Mouse (Mus musculus) hindlimb bud, embryonic 11.5 days (tissue): ENCODE results near the gene Plb1.

Experiments used
- DNase-seq: peaks from one replicate; pipeline ENCODE4 v3.0.0-alpha.2; 2012; ENCODE audit warnings: low read depth, low spot score; ENCODE audit errors: extremely low spot score

Gene Plb1

GRCm38 (mm10) chr5:32232474-32232873 lies at the start of gene Plb1:
TSS of gene Plb1 (plus strand) at chr5:32232708.
- no peak for DNase-seq

- no peak for DNase-seq
Measured at GRCm38 (mm10) chr5:32182885-32183629, 49.5 kb upstream of the Plb1 start.

- DNase-seq = no peak
Measured at GRCm38 (mm10) chr5:32187717-32188116, 44.8 kb upstream of the Plb1 start.

GRCm38 (mm10) chr5:32191259-32191658 lies 41.2 kb upstream of the Plb1 start:
- no peak for DNase-seq

- no peak for DNase-seq
Measured at GRCm38 (mm10) chr5:32192016-32192845, 40.3 kb upstream of the Plb1 start.

- DNase-seq = no peak
Measured at GRCm38 (mm10) chr5:32194236-32194635, 38.3 kb upstream of the Plb1 start.

- no peak for DNase-seq
Measured at GRCm38 (mm10) chr5:32195857-32196609, 36.5 kb upstream of the Plb1 start.

GRCm38 (mm10) chr5:32197698-32198097 lies 34.8 kb upstream of the Plb1 start:
- peak; percentile 77 for DNase-seq

- DNase-seq = no peak
Measured at GRCm38 (mm10) chr5:32199136-32199535, 33.4 kb upstream of the Plb1 start.

GRCm38 (mm10) chr5:32199594-32199993 lies 32.9 kb upstream of the Plb1 start:
- DNase-seq = no peak

- no peak for DNase-seq
Measured at GRCm38 (mm10) chr5:32204653-32205052, 27.9 kb upstream of the Plb1 start.

- no peak for DNase-seq
Measured at GRCm38 (mm10) chr5:32206726-32207125, 25.8 kb upstream of the Plb1 start.

GRCm38 (mm10) chr5:32208460-32208859 lies 24.0 kb upstream of the Plb1 start:
- no peak for DNase-seq

- no peak for DNase-seq
Measured at GRCm38 (mm10) chr5:32211011-32211410, 21.5 kb upstream of the Plb1 start.

- no peak for DNase-seq
Measured at GRCm38 (mm10) chr5:32213746-32214145, 18.8 kb upstream of the Plb1 start.

GRCm38 (mm10) chr5:32215510-32215909 lies 17.0 kb upstream of the Plb1 start:
- peak; percentile 24 for DNase-seq

- no peak for DNase-seq
Measured at GRCm38 (mm10) chr5:32216465-32216864, 16.0 kb upstream of the Plb1 start.

GRCm38 (mm10) chr5:32217477-32217876 lies 15.0 kb upstream of the Plb1 start:
- no peak for DNase-seq

GRCm38 (mm10) chr5:32230372-32230771 lies 2.1 kb upstream of the Plb1 start:
- DNase-seq = peak; percentile 16

GRCm38 (mm10) chr5:32239337-32239736 lies 6.8 kb downstream of the Plb1 start:
- no peak for DNase-seq

GRCm38 (mm10) chr5:32240741-32241140 lies 8.2 kb downstream of the Plb1 start:
- DNase-seq = no peak
